Mouse (Mus musculus): ENCODE results near the gene Synpo2. TPM values are rescaled to one million over a fixed set of nuclear protein-coding genes. Genes with fewer than 3 reads are reported as not detected.

The Synpo2 gene
- polyA plus RNA-seq, 1 experiment: 5.4 TPM

DNA sequence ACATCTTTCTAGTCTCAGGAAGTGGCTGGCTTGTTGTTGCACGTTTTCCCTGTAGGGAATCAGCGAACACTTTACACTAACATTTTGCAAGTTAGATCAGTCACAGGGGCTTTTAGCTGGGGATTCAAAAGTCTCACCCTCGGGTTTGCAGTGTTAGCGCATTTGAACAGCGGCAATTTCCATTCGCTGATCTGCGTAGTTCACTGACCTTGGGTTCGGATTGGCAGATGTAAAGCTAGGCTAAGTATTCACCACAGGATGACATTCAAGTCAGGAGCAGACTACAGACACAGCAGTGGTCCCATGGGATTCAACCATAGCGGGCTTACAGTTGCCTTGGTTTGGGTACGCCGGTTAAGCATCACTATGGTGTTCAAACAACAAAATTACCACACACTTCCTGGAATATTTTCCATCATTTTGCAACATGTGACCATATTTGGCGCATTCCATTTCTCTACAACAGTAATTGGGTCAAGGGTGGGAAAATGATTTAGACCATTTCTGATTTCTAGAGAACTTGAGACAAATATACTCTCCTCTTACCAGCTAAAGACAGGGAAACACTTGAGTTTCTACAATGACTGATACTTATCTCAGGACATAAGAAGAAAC lies 47.2 kb downstream of the Synpo2 start:
- H3K36me3 ChIP-seq (ENCODE audit: control insufficient read depth, insufficient read depth, low read length): no peaks in the 10 kb centered on the region
- H3K27ac ChIP-seq (ENCODE audit: insufficient read depth, low read depth, low read length): no peak overlapping the region
- H3K4me1 ChIP-seq (ENCODE audit: control insufficient read depth, insufficient read depth, low read length): no peaks in the 10 kb centered on the region
- WGBS: 87% methylated on average over 12 of the region's 12 CpGs
- no peak for TF ChIP-seq CTCF (conservative IDR thresholded peaks at IDR 0.05; ENCODE audit: insufficient read depth, insufficient read length, low read depth, low read length)
- no peak for TF ChIP-seq POLR2A (IDR thresholded peaks at IDR 0.05; ENCODE audit: low read depth, low read length)
- H3K4me3 ChIP-seq (ENCODE audit: insufficient read depth, low read depth, low read length): no peak overlapping the region
- DNase-seq: peak; percentile 19
- no peaks in the 10 kb centered on the region for H3K27me3 ChIP-seq (replicated peaks; ENCODE audit: control insufficient read depth, insufficient read depth, low read length)

DNA sequence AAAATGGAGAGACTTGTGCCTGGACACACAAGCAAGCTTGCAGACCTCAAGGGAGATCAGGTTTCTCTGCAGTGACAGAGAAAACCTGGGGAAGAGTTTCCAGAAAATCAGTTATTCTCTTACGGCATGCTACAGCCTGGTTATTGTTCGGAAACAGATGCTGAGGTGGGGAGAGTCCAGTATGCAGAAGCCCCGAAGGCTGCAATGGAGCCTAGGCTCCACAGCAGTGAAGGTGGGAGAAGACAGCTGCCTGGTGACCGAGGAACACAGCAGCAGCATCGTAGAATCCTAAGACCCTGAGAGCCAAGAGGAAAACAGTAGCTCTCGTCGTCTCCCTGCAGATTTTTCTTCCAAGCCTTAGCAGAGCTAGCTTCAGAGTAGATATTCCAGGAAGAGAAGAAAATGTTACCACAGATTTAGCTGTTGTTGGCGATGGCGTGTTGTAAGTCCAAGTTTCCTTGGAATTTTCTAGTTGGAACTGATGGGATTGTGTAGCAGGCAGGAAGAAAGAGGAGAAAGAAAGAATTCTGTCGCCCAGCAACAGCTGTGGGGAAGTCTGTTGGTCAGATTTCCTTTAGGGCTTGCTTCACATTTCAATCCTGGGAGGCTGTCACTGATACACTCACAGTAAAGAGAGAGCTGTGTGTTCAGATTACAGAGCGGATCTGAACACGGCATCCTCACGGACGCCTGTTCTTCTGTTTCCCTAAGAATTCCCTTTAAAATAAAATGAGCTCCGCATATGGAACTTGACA lies 48.4 kb downstream of the Synpo2 start:
- no peak overlapping the region for H3K27ac ChIP-seq (ENCODE audit: insufficient read depth, low read depth, low read length)
- no peaks in the 10 kb centered on the region for H3K27me3 ChIP-seq (replicated peaks; ENCODE audit: control insufficient read depth, insufficient read depth, low read length)
- no peak for TF ChIP-seq CTCF (conservative IDR thresholded peaks at IDR 0.05; ENCODE audit: insufficient read depth, insufficient read length, low read depth, low read length)
- TF ChIP-seq POLR2A (IDR thresholded peaks at IDR 0.05; ENCODE audit: low read depth, low read length): no peak
- no peaks in the 10 kb centered on the region for H3K4me1 ChIP-seq (ENCODE audit: control insufficient read depth, insufficient read depth, low read length)
- H3K4me3 ChIP-seq (ENCODE audit: insufficient read depth, low read depth, low read length): no peak overlapping the region
- no peak for DNase-seq
- H3K36me3 ChIP-seq (ENCODE audit: control insufficient read depth, insufficient read depth, low read length): no peaks in the 10 kb centered on the region
- 42% methylated on average over 15 of the region's 15 CpGs for WGBS

DNA sequence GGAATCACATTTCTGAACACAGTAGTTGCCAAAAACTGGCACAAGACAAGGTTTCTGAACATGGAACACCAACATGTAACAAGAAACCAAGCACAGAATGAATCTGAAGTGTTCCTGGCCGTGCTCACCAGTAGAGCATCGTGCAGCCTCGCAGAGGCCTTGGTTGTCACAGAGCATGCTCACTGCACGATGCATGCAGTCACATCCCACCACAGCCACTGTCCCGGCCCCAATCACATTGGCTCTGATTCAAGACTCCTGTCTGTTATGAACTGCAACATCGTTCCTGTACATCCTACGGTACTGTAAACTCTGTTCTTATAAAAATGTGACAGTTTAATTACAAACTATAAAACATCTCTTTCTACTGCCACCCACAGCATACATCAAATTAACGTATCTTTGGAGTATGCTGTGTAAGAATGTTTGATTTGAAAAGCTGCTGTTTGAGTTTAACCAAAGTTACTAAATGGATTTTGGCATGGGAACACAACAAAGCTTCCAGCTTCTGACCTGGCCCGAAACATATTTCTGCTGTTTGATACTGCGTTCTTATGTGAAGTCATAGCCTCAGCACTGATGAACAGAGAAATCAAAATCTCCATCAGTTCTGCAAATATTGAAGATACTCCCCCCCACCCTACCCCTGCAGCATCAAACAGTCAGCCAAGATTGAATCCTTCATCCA lies 50.6 kb downstream of the Synpo2 start:
- H3K4me1 ChIP-seq (ENCODE audit: control insufficient read depth, insufficient read depth, low read length): no peaks in the 10 kb centered on the region
- H3K36me3 ChIP-seq (ENCODE audit: control insufficient read depth, insufficient read depth, low read length): no peaks in the 10 kb centered on the region
- H3K27ac ChIP-seq (ENCODE audit: insufficient read depth, low read depth, low read length): no peak overlapping the region
- 74% methylated on average over 10 of the region's 10 CpGs for WGBS
- no peak overlapping the region for H3K4me3 ChIP-seq (ENCODE audit: insufficient read depth, low read depth, low read length)
- DNase-seq: no peak
- TF ChIP-seq POLR2A (IDR thresholded peaks at IDR 0.05; ENCODE audit: low read depth, low read length) (no peak), CTCF (conservative IDR thresholded peaks at IDR 0.05; ENCODE audit: insufficient read depth, insufficient read length, low read depth, low read length) (no peak)
- H3K27me3 ChIP-seq (replicated peaks; ENCODE audit: control insufficient read depth, insufficient read depth, low read length): no peaks in the 10 kb centered on the region

- 84% methylated on average over 10 of the region's 10 CpGs for WGBS
- no peak overlapping the region for H3K27ac ChIP-seq (ENCODE audit: insufficient read depth, low read depth, low read length)
- no peaks in the 10 kb centered on the region for H3K36me3 ChIP-seq (ENCODE audit: control insufficient read depth, insufficient read depth, low read length)
- DNase-seq: no peak
- no peak for TF ChIP-seq POLR2A (IDR thresholded peaks at IDR 0.05; ENCODE audit: low read depth, low read length)
- no peak overlapping the region for H3K4me3 ChIP-seq (ENCODE audit: insufficient read depth, low read depth, low read length)
- H3K27me3 ChIP-seq (replicated peaks; ENCODE audit: control insufficient read depth, insufficient read depth, low read length): no peaks in the 10 kb centered on the region
- no peaks in the 10 kb centered on the region for H3K4me1 ChIP-seq (ENCODE audit: control insufficient read depth, insufficient read depth, low read length)
These were observed 51.7 kb downstream of the Synpo2 start for GRCm38 (mm10) chr3:123184281-123184680.

DNA sequence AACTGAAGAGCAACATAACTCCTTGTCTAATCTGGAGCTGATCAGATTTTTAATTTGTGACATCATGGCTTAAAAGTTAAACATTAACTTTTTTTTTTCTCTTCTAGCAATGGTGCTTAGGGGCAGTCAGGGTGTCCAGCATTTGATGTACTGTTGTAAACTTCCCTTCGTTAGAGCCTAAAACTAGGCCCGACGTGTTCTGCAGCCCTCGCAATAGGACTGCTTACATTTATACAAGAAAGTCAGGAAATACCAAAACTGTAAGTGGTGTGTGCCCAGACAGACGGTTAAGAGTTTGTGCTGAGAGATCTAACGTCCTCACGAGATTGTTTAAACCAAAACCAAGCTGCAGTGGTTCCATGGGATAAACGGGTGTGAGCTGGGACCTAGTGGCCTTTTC lies 56.4 kb downstream of the Synpo2 start:
- WGBS: 45% methylated on average over 8 of the region's 8 CpGs
- Histone ChIP-seq H3K27me3 (replicated peaks; ENCODE audit: control insufficient read depth, insufficient read depth, low read length) (no peaks in the 10 kb centered on the region), H3K4me3 (ENCODE audit: insufficient read depth, low read depth, low read length) (no peak overlapping the region), H3K27ac (ENCODE audit: insufficient read depth, low read depth, low read length) (no peak overlapping the region), H3K4me1 (ENCODE audit: control insufficient read depth, insufficient read depth, low read length) (no peaks in the 10 kb centered on the region), H3K36me3 (ENCODE audit: control insufficient read depth, insufficient read depth, low read length) (no peaks in the 10 kb centered on the region)
- TF ChIP-seq POLR2A (IDR thresholded peaks at IDR 0.05; ENCODE audit: low read depth, low read length) (no peak), CTCF (conservative IDR thresholded peaks at IDR 0.05; ENCODE audit: insufficient read depth, insufficient read length, low read depth, low read length) (no peak)
- DNase-seq: no peak

GRCm38 (mm10) chr3:123179041-123179440 lies 56.9 kb downstream of the Synpo2 start:
- no peaks in the 10 kb centered on the region for H3K36me3 ChIP-seq (ENCODE audit: control insufficient read depth, insufficient read depth, low read length)
- WGBS: 74% methylated on average over 5 of the region's 5 CpGs
- no peak for TF ChIP-seq POLR2A (IDR thresholded peaks at IDR 0.05; ENCODE audit: low read depth, low read length)
- TF ChIP-seq CTCF (conservative IDR thresholded peaks at IDR 0.05; ENCODE audit: insufficient read depth, insufficient read length, low read depth, low read length): no peak
- no peaks in the 10 kb centered on the region for H3K4me1 ChIP-seq (ENCODE audit: control insufficient read depth, insufficient read depth, low read length)
- DNase-seq: no peak
- no peak overlapping the region for H3K27ac ChIP-seq (ENCODE audit: insufficient read depth, low read depth, low read length)
- H3K4me3 ChIP-seq (ENCODE audit: insufficient read depth, low read depth, low read length): no peak overlapping the region
- no peaks in the 10 kb centered on the region for H3K27me3 ChIP-seq (replicated peaks; ENCODE audit: control insufficient read depth, insufficient read depth, low read length)

- TF ChIP-seq POLR2A (IDR thresholded peaks at IDR 0.05; ENCODE audit: low read depth, low read length): no peak
- TF ChIP-seq CTCF (conservative IDR thresholded peaks at IDR 0.05; ENCODE audit: insufficient read depth, insufficient read length, low read depth, low read length): no peak
- Histone ChIP-seq H3K4me3 (ENCODE audit: insufficient read depth, low read depth, low read length) (no peak overlapping the region), H3K36me3 (ENCODE audit: control insufficient read depth, insufficient read depth, low read length) (no peaks in the 10 kb centered on the region), H3K4me1 (ENCODE audit: control insufficient read depth, insufficient read depth, low read length) (no peaks in the 10 kb centered on the region), H3K27ac (ENCODE audit: insufficient read depth, low read depth, low read length) (no peak overlapping the region), H3K27me3 (replicated peaks; ENCODE audit: control insufficient read depth, insufficient read depth, low read length) (no peaks in the 10 kb centered on the region)
- WGBS: 81% methylated on average over 4 of the region's 4 CpGs
- no peak for DNase-seq
These were observed 57.5 kb downstream of the Synpo2 start for GRCm38 (mm10) chr3:123178420-123178819.

All from kidney, adult 2 months (tissue).